Mouse (Mus musculus): ENCODE measurements around the gene Slc44a1.
A peak's percentile ranks its signal among the peaks of the same experiment; 100 is the strongest.

The Slc44a1 gene

DNA sequence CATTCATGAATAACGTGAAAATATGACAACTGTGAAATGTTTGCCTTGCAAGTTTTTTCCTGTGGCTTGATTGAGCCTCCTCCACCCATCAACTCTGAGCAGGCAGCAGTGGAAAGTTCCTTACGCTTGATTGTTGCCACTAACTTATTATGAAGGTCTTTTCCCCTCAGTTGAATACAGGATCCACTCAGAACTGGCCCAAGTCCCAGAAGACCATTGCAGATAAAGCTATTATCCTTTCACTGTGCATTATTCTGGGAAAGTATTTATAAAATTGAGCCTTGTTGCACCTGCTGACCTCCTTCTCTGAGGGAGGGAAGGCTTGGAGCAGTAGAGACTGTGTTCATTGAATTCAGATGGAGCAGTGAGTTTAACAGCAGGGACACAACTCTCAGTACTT lies 86.2 kb downstream of the Slc44a1 start:
- DNase-seq (ENCODE audit: low read depth, low spot score): no peak

DNA sequence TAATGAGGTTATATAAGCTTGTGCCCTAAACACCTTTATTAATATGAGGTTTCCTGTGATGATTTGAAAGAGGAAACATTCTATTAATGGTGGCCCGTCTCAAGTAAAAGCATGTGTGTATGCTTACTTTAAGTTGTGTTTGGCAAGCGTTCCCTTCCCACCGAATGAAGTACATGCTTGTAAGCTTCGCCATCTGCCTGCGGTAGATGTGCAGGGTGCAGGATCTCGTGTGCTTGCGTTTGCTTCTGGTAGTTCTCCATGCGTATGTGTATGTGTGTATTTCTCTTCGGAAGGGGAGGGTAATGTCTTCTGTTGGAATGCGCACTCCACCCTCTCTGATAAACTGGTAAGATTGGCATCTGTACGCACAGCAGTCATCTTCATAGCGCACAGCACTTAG lies 95.6 kb downstream of the Slc44a1 start:
- no peak for DNase-seq (ENCODE audit: low read depth, low spot score)

DNA sequence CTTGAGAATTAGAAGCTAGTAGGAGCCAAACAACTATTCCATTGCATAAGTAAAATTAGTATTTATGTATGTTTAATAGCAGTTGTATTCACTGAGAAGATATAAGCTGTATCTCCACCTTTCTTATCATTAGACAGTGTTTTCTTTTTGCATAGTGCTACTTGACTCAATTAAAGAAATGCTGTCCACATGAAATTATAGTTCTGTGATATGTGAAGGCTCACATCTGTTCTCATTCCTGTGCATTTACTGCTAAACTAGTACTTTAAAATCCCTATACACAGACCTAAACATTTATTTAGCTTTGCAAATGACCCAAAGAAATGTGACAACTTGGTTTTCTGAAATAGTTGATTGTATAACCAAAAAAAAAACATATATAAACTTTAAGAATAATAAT lies 96.9 kb downstream of the Slc44a1 start:
- no peak for DNase-seq (ENCODE audit: low read depth, low spot score)

DNA sequence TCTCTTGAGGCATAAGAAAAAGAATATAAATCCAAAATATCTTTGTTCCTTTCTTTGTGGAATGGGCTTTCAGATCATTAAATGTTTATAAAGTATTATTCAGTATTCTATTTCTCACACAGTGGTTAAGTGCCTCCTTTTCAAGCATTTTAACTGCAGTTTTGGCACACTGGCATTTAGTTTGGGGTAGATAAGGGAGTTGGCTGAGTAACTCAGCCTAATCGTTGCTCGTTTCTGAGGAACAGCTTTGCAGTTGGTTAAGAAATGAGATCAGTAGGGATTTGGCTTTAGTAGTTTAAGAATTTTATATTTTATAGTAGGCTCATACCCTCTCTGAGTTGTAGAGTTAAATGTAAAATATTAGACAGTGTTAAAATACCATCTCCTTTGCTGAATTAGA lies 97.3 kb downstream of the Slc44a1 start:
- DNase-seq (ENCODE audit: low read depth, low spot score): no peak

DNA sequence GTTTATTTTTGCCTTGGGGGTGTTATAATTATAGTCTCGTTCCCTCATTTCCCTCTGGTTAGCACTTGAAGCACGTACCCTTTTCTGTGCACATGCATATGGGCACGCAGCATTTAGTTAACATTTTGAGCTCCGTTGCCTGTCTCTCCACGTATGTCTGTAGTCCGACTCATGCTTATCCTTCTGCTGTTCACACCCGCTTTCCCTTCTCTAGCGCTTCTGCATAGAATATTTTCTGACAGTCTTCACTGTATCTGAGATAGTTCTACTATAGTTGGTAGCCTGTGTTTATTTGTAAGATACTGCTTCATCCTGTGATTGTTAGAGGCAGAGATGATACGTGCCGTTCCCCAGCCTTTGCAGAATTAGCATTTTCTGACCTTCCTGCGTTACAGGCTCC lies 98.4 kb downstream of the Slc44a1 start:
- DNase-seq (ENCODE audit: low read depth, low spot score): no peak

DNA sequence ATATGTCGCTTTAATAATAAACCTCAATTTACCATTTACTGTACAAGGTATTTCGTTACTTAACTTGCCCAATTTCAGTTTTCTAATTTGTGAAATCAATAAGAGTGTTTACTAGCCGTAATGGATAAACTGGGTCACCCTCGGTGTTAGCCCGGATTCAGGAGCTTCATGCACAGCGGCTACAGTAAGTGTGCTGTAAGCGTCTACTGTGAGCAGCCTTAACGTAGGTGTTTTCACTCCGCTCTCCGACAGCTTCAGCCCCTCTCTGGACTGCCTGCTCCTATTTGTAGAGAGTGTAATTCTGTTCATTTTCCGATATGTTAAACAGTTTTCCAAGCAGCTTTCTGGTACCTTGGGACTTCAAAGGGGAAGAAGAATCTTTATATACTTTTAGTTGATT lies 99.7 kb downstream of the Slc44a1 start:
- DNase-seq (ENCODE audit: low read depth, low spot score): no peak

DNA sequence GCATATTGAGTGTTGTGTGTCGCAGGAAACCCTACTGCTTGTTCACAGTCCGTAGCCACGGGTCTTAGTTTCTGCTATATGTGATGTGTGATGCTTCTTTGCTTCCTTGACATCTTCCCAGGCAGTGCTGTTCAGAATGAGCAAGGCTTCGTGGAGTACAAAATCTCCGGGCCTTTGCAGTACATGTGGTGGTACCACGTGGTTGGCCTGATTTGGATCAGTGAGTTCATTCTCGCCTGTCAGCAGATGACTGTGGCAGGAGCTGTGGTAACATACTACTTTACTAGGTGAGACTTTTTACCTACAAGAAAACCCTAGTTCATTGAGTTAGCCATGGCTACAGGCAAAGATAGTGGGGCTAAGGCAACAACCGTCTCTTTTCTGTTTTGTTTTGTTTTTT lies 103.2 kb downstream of the Slc44a1 start:
- no peak for DNase-seq (ENCODE audit: low read depth, low spot score)

DNA sequence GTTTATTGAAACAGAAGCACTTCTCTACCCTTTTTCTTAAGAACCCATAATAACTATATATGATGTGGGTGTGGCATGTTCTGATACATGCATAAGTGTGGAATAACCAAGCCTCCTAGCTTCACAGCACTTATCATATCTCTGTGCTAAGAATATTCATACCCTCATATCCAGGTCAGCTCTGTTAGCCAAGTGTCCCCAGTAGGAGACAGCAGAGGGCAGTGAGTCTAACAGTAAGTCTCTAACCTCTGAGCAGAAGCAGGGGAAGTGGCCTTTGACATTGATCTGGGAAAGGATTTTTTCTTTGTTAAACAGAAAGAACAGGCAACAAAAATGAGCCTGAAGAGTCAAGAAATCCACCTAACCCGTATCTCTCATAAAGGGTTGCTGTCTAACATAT lies 104.7 kb downstream of the Slc44a1 start:
- DNase-seq (ENCODE audit: low read depth, low spot score): no peak

DNA sequence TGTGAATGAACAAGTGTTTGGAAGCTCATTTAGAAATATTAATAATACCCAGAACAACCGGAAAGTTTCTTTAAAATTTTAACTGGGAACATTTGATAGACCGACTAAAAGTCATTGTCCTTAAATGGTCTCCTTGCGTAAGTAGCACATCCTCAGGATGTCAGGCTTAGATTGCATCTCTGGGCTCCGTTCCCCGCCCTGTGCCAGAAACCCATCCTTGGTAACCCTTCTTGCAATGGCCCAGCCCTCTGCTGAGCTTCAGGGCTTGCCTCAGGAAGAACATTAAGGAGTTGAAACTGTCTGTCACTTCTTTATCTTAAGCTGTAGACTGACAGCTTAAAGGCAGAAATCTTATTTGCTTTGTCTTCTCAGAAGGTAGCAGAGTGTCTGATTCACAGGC lies 107.2 kb downstream of the Slc44a1 start:
- no peak for DNase-seq (ENCODE audit: low read depth, low spot score)

DNA sequence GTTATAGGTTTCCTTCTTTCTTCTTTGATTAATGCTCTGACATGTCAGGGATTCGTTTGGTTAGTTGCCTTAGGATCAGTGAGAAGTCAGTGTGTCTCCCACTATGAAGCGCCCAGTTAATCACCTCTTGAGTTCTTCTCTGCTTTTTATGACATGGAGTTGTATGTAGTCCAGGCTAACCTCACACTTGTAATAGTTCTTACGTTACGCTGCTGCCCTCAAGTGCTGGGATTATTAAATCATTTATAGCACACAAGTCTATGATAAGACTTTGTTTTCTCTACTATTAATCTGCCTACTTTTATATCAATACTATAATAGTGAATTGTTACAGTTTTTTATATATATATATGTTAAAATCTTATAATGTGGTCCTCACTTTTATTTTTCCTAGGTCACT lies 109.2 kb downstream of the Slc44a1 start:
- no peak for DNase-seq (ENCODE audit: low read depth, low spot score)

DNA sequence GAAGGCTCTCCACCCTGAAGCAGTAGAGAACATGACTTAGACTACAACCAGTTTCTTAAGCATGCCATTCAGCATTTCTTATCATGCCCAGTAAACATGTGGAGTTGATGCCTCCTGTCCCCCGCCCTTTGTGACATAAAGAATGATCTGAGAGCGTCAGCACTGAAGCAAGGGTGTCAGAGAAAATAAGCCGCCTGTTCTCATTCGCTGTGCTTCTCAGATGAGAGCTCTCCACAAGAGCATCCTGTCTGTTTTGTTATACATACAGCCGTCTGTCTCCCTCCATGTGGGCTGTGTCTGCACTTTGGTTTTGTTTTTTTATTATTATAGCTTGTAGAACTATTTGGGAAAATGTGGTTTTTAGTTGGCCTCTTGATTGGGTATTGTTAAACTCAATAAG lies 124.4 kb downstream of the Slc44a1 start:
- no peak for DNase-seq (ENCODE audit: low read depth, low spot score)

DNA sequence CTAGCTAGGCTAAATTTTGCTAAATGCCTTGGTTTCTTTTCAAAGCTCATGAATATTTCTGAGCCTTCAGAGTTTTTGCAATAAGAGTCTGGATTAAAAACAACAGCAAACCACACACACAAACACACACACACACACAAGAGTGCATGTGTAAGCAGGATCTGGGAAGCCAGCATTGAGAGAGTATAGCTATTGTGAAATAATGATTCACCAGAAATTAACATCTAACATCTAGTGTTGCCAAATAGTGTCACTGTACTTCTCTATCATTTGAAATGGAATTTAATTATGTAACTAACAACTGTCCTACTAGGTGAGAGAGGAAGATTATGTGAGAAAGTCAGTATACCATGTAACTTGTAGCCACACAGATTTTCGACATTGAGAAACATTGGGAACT lies 126.9 kb downstream of the Slc44a1 start:
- DNase-seq (ENCODE audit: low read depth, low spot score): no peak

DNA sequence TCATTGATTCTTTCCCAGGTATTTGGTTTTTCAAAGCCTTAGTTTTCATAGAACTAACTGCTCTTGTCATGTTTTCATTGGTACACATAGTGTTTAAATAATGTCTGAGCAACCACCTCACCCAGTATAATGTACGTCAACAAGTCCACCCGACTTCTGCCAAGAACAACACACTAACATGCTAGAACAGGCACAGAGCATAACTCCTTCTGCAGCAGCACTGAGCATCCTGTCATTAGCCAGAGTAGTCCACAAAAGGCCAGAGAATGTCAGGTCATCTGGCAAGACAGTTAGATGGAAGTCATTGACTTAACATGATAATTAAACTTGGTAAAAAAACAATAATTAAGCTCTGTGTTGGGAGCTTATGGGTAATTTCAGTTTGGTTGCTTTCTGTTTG lies 135.3 kb downstream of the Slc44a1 start:
- DNase-seq (ENCODE audit: low read depth, low spot score): no peak

DNA sequence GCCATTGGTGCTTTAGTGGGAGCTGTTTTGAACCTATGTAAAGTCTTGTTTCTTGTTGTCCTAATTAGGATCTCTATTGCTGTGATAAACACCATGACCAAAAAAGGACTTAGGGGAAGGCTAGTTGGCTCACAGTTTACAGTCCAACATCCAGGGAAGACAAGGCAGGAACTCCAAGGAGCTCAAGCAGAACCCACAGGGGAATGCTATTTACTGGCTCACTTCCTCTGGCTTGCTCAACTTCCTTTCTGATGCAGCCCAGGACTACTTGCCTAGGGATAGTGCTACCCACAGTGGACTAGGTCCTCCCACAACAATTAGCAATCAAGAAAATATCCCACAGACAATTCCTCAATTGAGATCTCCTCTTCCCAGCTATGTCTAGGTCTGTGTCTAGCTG lies 147.5 kb downstream of the Slc44a1 start:
- no peak for DNase-seq (ENCODE audit: low read depth, low spot score)

DNA sequence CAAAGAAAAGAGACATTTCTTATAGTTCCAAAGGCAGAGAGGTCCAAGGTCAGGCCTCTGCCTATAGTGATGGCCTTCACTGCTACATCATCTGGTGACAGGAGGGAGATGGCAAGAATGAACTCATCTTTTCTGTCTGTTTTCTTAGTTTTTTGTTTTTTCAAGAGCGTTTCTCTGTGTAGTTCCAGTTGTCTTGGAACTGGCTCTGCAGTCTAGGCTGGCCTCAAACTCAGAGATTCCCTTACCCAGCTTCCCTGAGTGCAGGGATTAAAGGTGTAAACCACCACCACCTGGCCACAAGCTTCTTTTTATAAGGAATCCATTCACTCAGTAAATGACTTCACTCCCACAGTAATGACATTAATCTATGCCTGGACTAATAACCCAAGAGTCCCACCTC lies 148.7 kb downstream of the Slc44a1 start:
- no peak for DNase-seq (ENCODE audit: low read depth, low spot score)

DNA sequence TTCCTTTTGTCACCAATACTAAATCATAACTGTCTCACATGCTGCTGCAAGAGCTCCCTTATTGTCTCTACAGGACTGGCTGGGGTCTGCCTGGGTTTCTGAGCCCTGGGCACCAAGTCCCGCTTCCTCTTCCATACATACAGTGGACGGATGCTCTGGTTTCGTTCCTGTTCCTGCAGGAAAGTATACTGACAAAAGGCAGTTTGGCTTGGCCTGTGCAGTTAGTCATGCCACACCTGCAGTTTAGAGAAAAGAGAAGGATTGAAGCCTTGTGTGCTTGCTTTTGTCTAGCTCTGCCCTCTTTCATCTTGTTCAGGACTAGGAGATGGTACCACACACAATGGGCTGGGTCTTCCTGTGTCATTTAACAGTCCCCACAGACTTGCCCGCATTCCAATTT lies 149.3 kb downstream of the Slc44a1 start:
- no peak for DNase-seq (ENCODE audit: low read depth, low spot score)

DNA sequence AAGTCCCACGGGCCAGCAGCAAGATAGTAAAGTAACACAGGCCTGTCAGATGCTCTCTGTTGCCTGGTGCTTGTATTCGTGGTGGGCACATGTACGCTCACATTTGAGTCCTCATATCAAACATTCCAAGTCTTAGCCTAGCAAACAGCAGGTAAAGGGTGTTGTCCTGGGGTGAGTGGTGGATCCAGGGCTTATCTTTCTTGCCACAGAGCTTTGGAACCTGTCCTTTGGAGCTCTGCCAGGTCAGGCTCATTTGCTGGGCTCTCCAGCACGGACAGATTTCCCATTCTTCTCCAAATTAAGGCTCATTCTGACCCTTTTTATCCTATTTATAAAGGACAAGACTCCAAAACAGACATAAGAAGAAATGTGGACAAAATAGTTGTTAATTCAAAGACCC lies 149.9 kb downstream of the Slc44a1 start:
- no peak for DNase-seq (ENCODE audit: low read depth, low spot score)

DNA sequence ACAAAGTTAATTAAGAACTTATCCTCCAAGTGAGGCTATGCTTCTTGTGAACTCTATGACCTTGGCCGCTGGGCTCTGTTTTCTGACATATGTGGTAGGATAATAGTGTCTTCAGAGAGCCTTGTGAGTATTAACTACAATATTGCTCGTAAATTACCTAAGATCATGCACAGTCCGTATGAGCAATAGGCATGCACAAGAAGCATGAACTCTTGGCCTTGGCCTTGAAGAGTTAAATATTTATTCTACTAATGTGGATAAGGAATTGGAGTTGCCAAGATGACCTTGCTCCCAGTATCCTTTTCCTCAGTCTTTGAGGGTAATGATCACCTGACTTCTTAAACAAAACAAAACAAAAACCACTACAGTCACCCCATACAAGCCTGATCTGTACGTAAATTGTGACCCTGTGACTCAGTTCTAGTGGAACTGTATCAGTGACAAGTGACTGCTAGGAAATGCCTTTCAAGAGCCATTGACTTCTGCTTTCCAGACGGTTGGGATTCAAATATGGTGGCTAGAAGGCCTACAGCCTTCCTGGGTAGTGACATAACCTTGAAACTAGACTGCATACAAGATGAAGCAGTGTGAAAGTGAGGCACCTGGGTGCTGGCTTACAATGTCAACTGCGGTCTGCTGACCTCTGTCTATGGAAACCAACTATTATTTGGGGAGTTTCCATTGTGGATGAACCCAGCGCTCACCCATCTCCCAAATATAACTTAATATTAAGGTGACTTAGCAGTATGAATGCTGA lies 150.7 kb downstream of the Slc44a1 start:
- no peak for DNase-seq (ENCODE audit: low read depth, low spot score)

DNA sequence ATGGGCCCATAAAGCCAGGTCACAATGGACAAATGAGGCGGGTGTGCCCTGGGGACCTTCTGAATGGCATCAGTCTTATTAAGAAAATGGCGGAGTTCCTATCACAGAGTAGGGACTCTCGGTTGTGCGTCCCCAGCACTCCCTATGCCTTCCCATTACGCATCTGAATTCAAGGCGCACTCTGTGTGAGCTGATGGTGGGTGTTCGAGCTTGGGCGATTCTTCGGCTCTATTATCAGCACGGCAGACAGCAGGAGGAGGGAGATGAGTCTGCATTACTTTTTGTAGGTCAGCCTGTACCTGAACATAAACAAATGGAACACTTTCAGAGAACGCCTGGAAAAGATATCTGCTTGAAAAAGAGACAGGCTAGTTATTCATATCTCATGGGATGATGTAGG lies 151.3 kb downstream of the Slc44a1 start:
- no peak for DNase-seq (ENCODE audit: low read depth, low spot score)

DNA sequence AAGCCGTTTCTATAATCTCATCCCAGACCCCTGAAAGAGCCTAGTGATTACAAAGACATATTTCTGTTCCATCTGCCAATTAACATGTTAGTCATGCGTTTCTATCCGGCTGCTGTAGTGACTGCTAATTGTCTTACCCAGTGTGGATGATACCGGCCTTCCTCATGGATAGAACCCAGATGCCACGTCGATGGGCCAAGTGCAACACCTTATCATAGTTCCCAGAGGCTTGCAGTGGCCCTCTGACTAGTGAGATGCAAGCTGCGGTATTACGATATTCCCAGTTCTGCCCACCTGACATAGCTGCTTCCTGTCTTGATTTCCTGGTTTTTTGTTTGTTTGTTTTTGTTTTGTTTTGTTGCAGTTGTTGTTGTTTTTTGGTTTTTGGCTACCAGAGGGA lies 151.7 kb downstream of the Slc44a1 start:
- no peak for DNase-seq (ENCODE audit: low read depth, low spot score)

DNA sequence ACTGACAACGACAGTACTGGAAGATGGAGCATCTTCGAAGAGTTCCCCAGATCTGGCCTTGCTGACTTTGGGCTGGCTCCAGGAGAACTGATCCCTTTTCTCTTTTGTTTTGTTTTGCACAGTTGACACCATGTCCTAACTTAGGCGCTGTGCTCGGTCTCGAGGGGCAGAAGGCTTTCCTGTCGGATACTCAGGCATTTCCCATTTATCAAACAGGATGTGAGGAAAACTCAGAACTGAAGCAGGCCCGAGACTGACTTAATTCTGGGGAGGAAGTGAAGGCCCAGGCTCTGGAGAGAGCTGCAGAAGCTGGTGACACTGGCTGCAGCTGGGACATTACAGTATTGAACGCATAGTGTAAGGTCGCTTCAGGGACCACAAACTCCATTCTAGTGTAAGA lies 152.2 kb downstream of the Slc44a1 start:
- no peak for DNase-seq (ENCODE audit: low read depth, low spot score)

DNA sequence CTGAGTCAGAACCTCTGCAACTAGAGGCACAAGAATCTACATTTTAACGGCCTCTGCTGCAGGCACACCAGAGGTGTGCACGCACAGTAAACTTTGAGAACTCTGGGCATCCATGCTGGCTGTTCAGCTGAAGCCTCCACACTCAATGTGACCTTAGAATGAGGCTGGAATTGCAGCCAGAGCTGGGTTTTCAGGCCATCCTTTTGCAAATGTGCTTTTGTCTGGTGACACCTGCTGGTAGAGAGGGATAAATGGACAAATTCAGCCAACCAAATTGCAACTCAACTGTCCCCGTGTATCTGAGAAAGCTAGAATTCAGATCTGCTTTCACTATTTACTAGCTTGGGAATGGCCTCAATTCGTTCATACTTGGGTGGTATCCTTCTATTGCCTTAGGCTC lies 154.0 kb downstream of the Slc44a1 start:
- DNase-seq (ENCODE audit: low read depth, low spot score): peak; percentile 52

DNA sequence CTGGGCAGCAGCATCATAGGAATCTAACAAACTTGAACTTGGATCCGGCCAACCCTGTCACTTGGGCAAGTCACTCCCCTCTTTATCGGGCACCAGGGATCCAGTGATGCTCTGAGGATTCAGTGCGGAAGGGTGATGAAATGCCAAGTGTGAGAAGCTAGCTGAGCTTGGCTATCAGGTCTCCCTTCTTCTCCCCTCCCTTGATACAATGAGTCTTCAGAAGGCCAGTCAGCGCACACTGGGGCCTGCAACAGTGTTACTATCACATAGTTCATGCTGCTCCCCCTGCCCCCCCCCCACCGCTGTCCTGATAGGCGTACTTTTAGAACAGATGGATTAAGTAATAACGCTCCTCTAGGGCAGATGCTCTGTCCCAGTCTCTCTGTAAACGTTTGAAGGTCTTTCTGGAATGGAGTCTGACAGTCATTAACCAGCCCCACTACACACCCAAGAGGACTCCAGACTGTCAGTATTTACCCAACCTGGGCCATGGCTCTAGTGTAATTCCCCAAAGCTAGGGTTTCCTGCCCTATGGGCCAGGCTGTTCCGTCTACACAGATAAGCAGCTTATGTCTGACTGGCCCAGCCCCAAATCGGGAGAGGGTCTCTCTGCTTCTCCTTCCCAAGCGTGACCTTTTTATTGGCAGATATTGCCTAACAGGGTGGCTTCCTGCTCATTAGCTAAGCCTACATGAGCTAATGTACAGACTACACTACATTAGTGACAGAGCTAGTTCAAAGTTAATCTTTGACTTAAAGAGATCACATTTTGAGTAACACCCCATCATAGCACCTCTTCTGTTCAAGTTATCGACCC lies 155.2 kb downstream of the Slc44a1 start:
- DNase-seq (ENCODE audit: low read depth, low spot score): no peak

Data from embryo, embryonic 11.5 days (tissue).